Mouse (Mus musculus) liver, embryonic 11.5 days (tissue): ENCODE data around the gene Vmn2r99. TPM values are rescaled to one million over a fixed set of nuclear protein-coding genes. Genes with fewer than 3 reads are reported as not detected.

Experiments
- ATAC-seq: fragments of 200-750 bp; cut with Nextera tagmentation; replicated peaks from 2 replicates; pipeline ENCODE4 v1.8.0; 2017; ENCODE audit warnings: moderate number of reproducible peaks, mild to moderate bottlenecking, moderate TSS enrichment, moderate library complexity; ENCODE audit not compliant: low FRiP score
- DNase-seq: peaks from one replicate; pipeline ENCODE4 v3.0.0-alpha.2; 2017; ENCODE audit warnings: low spot score
- H3K27ac ChIP-seq: fragments of 300-500 bp; sonication (generic); 2 replicates; pipeline ENCODE4 v1.5.1; 2014; ENCODE audit warnings: mild to moderate bottlenecking, low read depth, low read length, control low read depth
- H3K27me3 ChIP-seq: fragments of 300-500 bp; sonication (generic); replicated peaks from 2 replicates; pipeline ENCODE4 v1.6.1; 2014; ENCODE audit warnings: low read length, mixed read lengths; ENCODE audit not compliant: control insufficient read depth, insufficient read depth
- H3K36me3 ChIP-seq: fragments of 300-500 bp; sonication (generic); 2 replicates; pipeline ENCODE4 v1.6.1; 2014; ENCODE audit warnings: mild to moderate bottlenecking, low read length, moderate library complexity, mixed read lengths; ENCODE audit not compliant: control insufficient read depth, insufficient read depth
- H3K4me1 ChIP-seq: fragments of 300-500 bp; sonication (generic); replicated peaks from 2 replicates; pipeline ENCODE4 v1.6.1; 2014; ENCODE audit warnings: low read length, mixed read lengths; ENCODE audit not compliant: control insufficient read depth, insufficient read depth
- H3K4me2 ChIP-seq: fragments of 300-500 bp; sonication (generic); 2 replicates; pipeline ENCODE4 v1.6.1; 2014; ENCODE audit warnings: mild to moderate bottlenecking, control low read depth, moderate library complexity
- H3K4me3 ChIP-seq: fragments of 300-500 bp; sonication (generic); 2 replicates; pipeline ENCODE4 v1.5.1; 2014; ENCODE audit warnings: low read depth, low read length, control low read depth
- H3K9ac ChIP-seq: fragments of 300-500 bp; sonication (generic); 2 replicates; pipeline ENCODE4 v1.6.1; 2014; ENCODE audit warnings: low read depth, low read length, control low read depth
- H3K9me3 ChIP-seq: fragments of 300-500 bp; sonication (generic); 2 replicates; pipeline ENCODE4 v1.6.1; 2016; ENCODE audit warnings: low read length, inconsistent platforms, mixed read lengths; ENCODE audit not compliant: control insufficient read depth
- WGBS: fragments of 180-500 bp; shearing (Covaris S2); extraction: QIAGEN DNeasy Blood & Tissue Kit; methylation state at CpG from one replicate; pipeline ENCODE4 v1.1.7; 2014; 5-methylcytosine and 5-hydroxymethylcytosine counted together
- polyA plus RNA-seq: library from polyadenylated mRNA; unstranded; fragments of >200 nt; fragmentation: Nextera tagmentation; extraction: Ambion mirVana; gene quantifications from 2 replicates; pipeline ENCODE4 v1.2.1, GENCODE M21; 2014

Vmn2r99 gene
- polyA plus RNA-seq = not detected in 2 replicates

DNA sequence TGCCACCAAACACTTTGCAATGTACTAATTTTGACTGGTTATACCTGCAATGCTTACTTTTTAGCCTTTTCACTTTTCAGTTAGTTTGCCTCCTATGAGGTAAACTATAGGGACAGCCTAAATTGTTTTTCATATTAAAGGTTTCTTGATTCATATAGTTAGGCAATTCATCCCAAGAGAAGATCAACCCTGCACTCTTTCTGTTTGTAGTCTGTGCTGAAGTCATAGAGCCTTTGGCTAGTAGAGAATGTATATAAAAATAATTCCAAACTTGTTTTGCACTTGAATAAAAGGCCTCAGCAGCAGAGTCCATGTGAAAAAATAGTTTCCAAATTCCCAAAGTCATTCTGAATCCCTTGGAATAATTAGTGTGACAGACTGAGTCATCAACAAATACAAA lies at the start of gene Vmn2r99:
Gene Vmn2r99, plus strand, starts transcription at position 301 of the 400 bp plus-strand sequence.
- ATAC-seq (no peak), DNase-seq (no peak)
- Histone ChIP-seq H3K36me3 (no peaks in the 10 kb centered on the region), H3K4me1 (no peaks in the 10 kb centered on the region), H3K9ac (no peak within 1 kb of the TSS), H3K27me3 (no peaks in the 10 kb centered on the region), H3K9me3 (no peaks in the 10 kb centered on the region), H3K4me3 (no peak within 1 kb of the TSS), H3K27ac (no peak within 1 kb of the TSS), H3K4me2 (no peak within 1 kb of the TSS)

DNA sequence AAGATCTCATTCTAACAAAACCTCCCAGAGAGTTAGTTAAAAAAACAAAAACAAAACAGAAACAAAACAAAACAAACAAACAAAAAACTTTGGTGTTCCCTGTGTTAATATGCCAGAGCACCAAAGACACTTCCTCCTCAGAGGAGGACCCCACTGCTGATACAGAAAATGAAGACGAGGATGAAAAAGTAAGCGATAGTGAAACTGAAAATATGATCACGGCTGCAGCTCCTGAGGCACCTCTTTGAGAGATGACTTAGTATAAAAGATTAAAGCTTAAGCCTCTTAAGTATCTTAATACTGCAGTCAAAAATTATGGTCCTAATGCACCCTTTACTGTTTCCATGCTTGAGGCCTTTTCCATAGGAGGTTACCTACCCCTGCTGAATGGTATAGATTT lies 75.9 kb downstream of the Vmn2r99 start:
- Histone ChIP-seq H3K9me3 (peaks cover 10% of the 10 kb centered on the region; the same call in 1 of the 2 replicates), H3K27me3 (no peaks in the 10 kb centered on the region), H3K36me3 (no peaks in the 10 kb centered on the region), H3K4me1 (no peaks in the 10 kb centered on the region), H3K4me2 (no peak overlapping the region), H3K4me3 (no peak overlapping the region), H3K9ac (no peak overlapping the region), H3K27ac (no peak overlapping the region)
- DNase-seq = no peak
- 83% methylated on average over 3 of the region's 3 CpGs for WGBS
- ATAC-seq = no peak

DNA sequence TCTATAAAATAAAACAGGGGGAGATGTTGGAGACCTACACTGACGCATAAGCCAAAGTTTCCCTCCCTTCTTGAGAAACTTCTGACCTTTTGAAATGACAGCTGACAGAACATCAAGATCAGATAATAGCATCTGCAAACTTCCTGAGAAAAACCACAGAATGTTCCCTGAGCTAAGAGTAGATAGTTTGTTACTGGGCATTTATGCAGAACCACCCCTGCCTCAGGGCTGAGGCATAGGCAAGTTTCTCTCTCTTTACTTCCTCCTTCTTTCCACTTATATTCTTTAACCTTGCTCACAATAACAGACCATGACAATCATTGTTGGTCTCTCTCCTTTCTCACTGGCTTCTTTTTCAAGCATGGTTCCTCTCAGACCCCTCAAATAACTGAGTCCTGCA lies 83.2 kb downstream of the Vmn2r99 start:
- Histone ChIP-seq H3K9me3 (no peaks in the 10 kb centered on the region; the same call in 1 of the 2 replicates), H3K4me3 (no peak overlapping the region), H3K4me1 (no peaks in the 10 kb centered on the region), H3K27me3 (no peaks in the 10 kb centered on the region), H3K4me2 (no peak overlapping the region), H3K36me3 (no peaks in the 10 kb centered on the region), H3K27ac (no peak overlapping the region), H3K9ac (no peak overlapping the region)
- 90% methylated on average over 1 of the region's 1 CpGs for WGBS
- DNase-seq (no peak), ATAC-seq (no peak)

Other genes starting within 250 kb of the Vmn2r99 start
- gene Vmn2r100, start 142.8 kb downstream of the Vmn2r99 start, polyA plus RNA-seq = not detected in 2 replicates
- gene Vmn2r101, start 215.3 kb downstream of the Vmn2r99 start, polyA plus RNA-seq = not detected in 2 replicates